Mouse (Mus musculus) spleen, postnatal 0 days (tissue): ENCODE data around the gene Dcakd. TPM values are rescaled to one million over a fixed set of nuclear protein-coding genes. Genes with fewer than 3 reads are reported as not detected.

Experiments used
- polyA plus RNA-seq: library from polyadenylated mRNA; unstranded; fragments of >200 nt; fragmentation: Nextera tagmentation; extraction: Ambion mirVana; gene quantifications from 2 replicates; pipeline ENCODE4 v1.2.1, GENCODE M21; 2015

Dcakd gene
- polyA plus RNA-seq, result 20.9 and 27.5 TPM in 2 replicates

DNA sequence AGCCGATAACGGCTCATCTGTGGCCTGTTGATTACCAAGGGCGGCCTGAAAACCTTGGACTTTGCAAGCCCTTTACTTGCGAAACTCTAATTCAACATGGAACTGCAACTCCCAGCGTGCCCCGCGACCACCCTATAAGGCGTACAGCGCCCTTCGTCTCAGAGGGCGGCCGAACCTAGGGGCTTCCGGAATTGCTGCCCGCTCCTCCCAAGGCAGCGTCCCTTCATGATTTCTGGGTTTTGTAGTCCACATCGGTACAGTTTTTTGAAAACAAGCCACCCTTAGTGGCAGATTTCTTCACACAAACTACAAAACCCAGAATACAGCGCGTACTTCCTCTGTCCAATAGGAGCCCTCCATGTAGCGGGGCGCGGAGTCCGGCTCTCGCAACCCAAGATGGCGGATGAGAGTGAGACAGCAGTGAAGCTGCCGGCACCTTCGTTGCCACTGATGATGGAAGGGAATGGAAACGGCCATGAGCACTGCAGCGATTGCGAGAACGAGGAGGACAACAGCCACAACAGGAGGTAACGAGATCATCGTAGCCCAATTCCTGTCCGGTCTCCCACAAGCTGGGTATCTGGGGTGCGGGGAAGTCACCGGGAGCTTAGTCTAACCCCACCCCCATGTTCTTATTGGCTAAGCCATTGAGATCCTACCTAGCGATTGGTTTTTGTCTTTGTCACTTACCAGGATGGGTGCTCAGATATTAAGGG, at the start of gene Dcakd, which contains the start of gene Nmt1:
TSS of gene Dcakd (minus strand) at position 158 of the 716 bp plus-strand sequence.
TSS of gene Nmt1 (plus strand) at position 15 of the 716 bp plus-strand sequence.

DNA sequence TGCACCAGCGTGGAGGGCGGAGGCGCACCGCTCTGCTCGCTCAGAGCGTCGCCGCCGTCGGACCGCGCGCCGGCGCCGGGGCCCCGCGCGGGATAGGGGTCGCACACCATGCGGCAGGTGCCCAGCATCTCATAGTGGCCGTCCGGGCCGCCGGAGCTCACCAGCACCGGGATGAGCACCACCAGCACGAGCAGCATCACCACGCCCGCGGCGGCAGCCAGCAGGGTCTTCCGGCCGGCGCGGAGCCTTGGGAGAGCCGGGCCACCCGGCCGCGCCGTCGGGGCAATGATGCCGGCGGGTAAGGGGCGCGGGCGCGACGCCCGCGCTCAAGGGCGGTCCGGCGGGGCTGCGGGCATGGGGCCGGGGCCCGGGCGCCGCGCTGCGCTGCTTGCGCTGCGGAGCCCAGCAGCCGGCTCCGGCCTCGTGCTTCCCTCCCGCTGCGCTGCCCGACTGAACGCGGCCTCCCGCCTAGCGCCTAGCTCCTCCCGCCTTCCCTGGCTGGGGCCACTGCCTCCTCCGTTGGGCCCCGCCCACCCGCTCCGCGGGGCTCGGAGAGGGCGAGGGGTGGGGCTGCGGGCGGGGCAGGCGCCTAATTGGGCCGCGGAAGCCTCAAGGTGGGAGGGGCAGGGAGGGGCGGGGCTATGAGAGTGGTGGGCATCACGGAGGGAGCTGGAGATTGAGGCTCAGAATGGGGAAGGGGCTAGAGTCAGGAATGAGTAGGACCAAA, 81.7 kb downstream of the Dcakd start, which contains the start of gene C1ql1:
TSS of gene C1ql1 (minus strand) at position 424 of the 727 bp plus-strand sequence.

Other genes starting within 250 kb of the Dcakd start
- gene Gjc1, start 208.6 kb downstream of the Dcakd start, polyA plus RNA-seq, result 7.1 and 9.2 TPM in 2 replicates
- gene Higd1b, start 192.5 kb downstream of the Dcakd start, polyA plus RNA-seq, result 0.29 TPM in 1 of 2 replicates, not detected in the other
- gene Eftud2, start 147.3 kb downstream of the Dcakd start, polyA plus RNA-seq, result 110 and 121 TPM in 2 replicates
- gene Ccdc103, start 147.1 kb downstream of the Dcakd start, polyA plus RNA-seq, result 0.69 and 0.77 TPM in 2 replicates
- gene Fam187a, start 143.2 kb downstream of the Dcakd start, polyA plus RNA-seq, result not detected in 2 replicates
- gene Gfap, start 127.4 kb downstream of the Dcakd start, polyA plus RNA-seq, result 8.5 and 9.8 TPM in 2 replicates
- gene Kif18b, start 103.2 kb downstream of the Dcakd start, polyA plus RNA-seq, result 7.1 and 9.6 TPM in 2 replicates
- 0.08 and 0.28 TPM in 2 replicates for gene C1ql1, start 81.6 kb downstream of the Dcakd start, polyA plus RNA-seq
- 53.0 and 56.6 TPM in 2 replicates for gene Nmt1, start 143 bp downstream of the Dcakd start, polyA plus RNA-seq
- 0.82 and 1.1 TPM in 2 replicates for gene Plcd3, start 73.3 kb upstream of the Dcakd start, polyA plus RNA-seq
- gene Acbd4, start 73.3 kb upstream of the Dcakd start, polyA plus RNA-seq, result 30.9 and 34.6 TPM in 2 replicates
- gene Hexim1, start 87.9 kb upstream of the Dcakd start, polyA plus RNA-seq, result 3.3 and 4.2 TPM in 2 replicates
- gene Hexim2, start 104.1 kb upstream of the Dcakd start, polyA plus RNA-seq, result 8.2 and 8.6 TPM in 2 replicates
- gene Fmnl1, start 142.8 kb upstream of the Dcakd start, polyA plus RNA-seq, result 11.2 and 16.8 TPM in 2 replicates
- 0.25 and 0.52 TPM in 2 replicates for gene 1700023F06Rik, start 180.2 kb upstream of the Dcakd start, polyA plus RNA-seq
- not detected in 2 replicates for gene Spata32, start 190.1 kb upstream of the Dcakd start, polyA plus RNA-seq
- 2.5 TPM in 2 replicates for gene Map3k14, start 239.1 kb upstream of the Dcakd start, polyA plus RNA-seq